Mouse (Mus musculus): Measurements from ENCODE around the gene Fbxo11. TPM values are rescaled to one million over a fixed set of nuclear protein-coding genes. Genes with fewer than 3 reads are reported as not detected.

The Fbxo11 gene
- total and polyA plus RNA-seq, 2 experiments from 2014 or later = 27.7 to 48.5 TPM

DNA sequence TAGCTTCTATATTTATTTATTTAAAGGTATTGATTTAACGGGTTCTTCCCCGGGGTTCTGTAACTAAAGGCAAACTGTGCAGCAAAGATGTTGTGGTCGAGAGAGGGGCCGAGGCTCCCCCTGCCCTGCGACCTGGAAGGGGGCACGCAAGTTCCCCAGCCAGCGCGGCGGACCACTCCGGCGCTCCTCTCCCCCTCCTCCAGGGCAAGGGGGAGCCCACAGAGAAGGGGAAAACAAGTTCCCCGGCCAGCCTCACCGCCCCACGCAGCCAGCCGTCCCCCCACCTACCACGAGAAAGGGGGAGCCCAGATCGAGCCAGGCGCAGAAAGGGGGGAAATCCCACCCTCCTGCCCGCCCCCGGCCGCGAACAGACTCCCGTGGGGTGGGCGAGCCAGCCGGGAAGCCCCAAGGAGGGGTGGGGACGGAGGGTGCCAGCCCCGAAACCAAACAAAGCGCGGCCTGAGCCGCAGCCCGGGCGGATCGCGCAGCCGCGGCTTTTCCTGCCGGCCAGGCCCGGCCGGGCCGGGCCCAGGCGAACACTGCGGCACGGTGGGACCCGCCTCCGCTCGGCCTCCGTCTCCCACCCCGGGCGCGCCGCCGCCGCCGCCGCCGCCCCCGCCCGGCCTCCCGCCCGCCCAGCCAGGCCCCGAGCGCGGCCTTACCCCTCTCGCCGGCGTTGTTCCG is 602 bp downstream of the Fbxo11 start:
- H3K27me3 ChIP-seq (ENCODE audit: insufficient read depth, low read length) = no peaks in the 10 kb centered on the region
- ATAC-seq (ENCODE audit: low FRiP score) (peak; percentile 45), DNase-seq (ENCODE audit: low spot score) (peak; percentile 53)
- H3K9me3 ChIP-seq (ENCODE audit: low read length) = no peaks in the 10 kb centered on the region
- no peak for TF ChIP-seq CTCF (IDR thresholded peaks at IDR 0.05)
- H3K4me2 ChIP-seq (ENCODE audit: low read depth, low read length, poor library complexity, severe bottlenecking) = peak overlapping the region; percentile 60
- H3K4me3 ChIP-seq (ENCODE audit: low read depth, low read length) = peak overlapping the region; percentile 100
- no peaks in the 10 kb centered on the region; the same call in 1 of the 2 replicates for H3K4me1 ChIP-seq (ENCODE audit: insufficient read depth, low read length)
- no peaks in the 10 kb centered on the region for H3K36me3 ChIP-seq (ENCODE audit: insufficient read depth, low read length)
- H3K9ac ChIP-seq (replicated peaks; ENCODE audit: low read length, poor library complexity, severe bottlenecking) = peak overlapping the region; percentile 98
- under 1% methylated on average over 23 of the region's 67 CpGs for WGBS
- H3K27ac ChIP-seq (ENCODE audit: low read depth, low read length) = peak overlapping the region; percentile 100

DNA sequence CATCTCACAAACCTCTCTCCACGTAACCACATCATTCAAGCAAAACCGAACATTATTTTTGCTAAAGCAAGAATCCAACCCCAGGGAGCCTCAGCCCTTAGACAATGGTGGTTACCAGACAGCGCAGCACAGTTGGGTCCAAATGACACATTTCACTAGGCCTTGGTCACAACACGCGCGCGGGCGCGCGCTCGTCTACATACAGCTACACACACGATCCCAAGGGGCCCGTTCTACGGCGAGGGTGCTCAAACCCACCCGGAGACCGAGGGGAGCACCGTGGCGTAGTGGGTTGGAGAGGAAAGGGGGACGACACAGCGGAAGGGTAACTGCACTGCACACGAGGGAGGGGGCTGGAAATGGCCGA is 1.1 kb downstream of the Fbxo11 start:
- ATAC-seq (ENCODE audit: low FRiP score) (peak; percentile 31; the same call in 1 of the 2 replicates), DNase-seq (ENCODE audit: low spot score) (peak; percentile 84)
- Histone ChIP-seq H3K36me3 (ENCODE audit: insufficient read depth, low read length) (no peaks in the 10 kb centered on the region), H3K9ac (replicated peaks; ENCODE audit: low read length, poor library complexity, severe bottlenecking) (peak overlapping the region; percentile 98), H3K9me3 (ENCODE audit: low read length) (no peaks in the 10 kb centered on the region), H3K4me1 (ENCODE audit: insufficient read depth, low read length) (no peaks in the 10 kb centered on the region; the same call in 1 of the 2 replicates), H3K4me3 (ENCODE audit: low read depth, low read length) (peak overlapping the region; percentile 100), H3K27me3 (ENCODE audit: insufficient read depth, low read length) (no peaks in the 10 kb centered on the region), H3K27ac (ENCODE audit: low read depth, low read length) (peak overlapping the region; percentile 100), H3K4me2 (ENCODE audit: low read depth, low read length, poor library complexity, severe bottlenecking) (peak overlapping the region; percentile 60)
- WGBS = under 1% methylated on average over 23 of the region's 23 CpGs
- TF ChIP-seq CTCF (IDR thresholded peaks at IDR 0.05) = no peak

DNA sequence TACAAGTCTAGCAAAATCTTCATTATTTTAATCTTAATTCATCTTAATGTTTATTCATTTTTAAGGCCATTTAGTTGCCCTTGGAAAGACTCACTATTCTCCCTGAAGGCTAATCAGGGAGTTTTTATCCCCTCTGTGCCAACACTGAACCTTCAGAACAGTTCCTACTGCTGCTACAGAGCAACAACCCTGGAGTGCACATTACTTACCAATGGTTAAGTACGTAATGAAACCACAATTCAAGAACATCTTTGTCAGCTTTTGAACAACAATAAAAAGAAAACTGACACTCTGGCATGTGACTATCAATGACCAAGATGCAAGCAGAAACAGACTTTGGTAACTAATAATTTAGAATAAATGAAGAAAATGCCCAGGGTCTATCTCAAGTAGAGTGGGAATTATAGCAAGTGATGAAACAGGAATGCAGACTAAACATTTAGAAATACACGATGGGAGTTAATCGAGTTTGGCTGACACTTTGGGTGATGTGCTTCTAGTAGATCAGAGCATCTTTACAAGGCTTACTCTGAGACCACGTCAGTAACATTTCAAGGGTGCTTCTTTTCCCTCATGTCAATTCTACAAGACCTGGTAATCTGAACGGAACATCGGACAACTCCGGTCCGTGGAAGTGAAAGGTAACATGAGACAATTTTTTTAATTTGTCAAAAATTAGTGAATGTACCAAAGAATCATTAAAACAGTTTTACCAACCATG is 2.1 kb downstream of the Fbxo11 start:
- Histone ChIP-seq H3K9ac (replicated peaks; ENCODE audit: low read length, poor library complexity, severe bottlenecking) (peak overlapping the region; percentile 98), H3K4me3 (ENCODE audit: low read depth, low read length) (peak overlapping the region; percentile 100), H3K4me1 (ENCODE audit: insufficient read depth, low read length) (peaks cover 3% of the 10 kb centered on the region; the same call in 1 of the 2 replicates), H3K9me3 (ENCODE audit: low read length) (no peaks in the 10 kb centered on the region), H3K4me2 (ENCODE audit: low read depth, low read length, poor library complexity, severe bottlenecking) (peak overlapping the region; percentile 60), H3K36me3 (ENCODE audit: insufficient read depth, low read length) (no peaks in the 10 kb centered on the region), H3K27ac (ENCODE audit: low read depth, low read length) (no peak overlapping the region; the same call in 1 of the 2 replicates), H3K27me3 (ENCODE audit: insufficient read depth, low read length) (no peaks in the 10 kb centered on the region)
- no peak for TF ChIP-seq CTCF (IDR thresholded peaks at IDR 0.05)
- DNase-seq (ENCODE audit: low spot score) = no peak
- ATAC-seq (ENCODE audit: low FRiP score) = no peak
- 8% methylated on average over 8 of the region's 8 CpGs for WGBS

DNA sequence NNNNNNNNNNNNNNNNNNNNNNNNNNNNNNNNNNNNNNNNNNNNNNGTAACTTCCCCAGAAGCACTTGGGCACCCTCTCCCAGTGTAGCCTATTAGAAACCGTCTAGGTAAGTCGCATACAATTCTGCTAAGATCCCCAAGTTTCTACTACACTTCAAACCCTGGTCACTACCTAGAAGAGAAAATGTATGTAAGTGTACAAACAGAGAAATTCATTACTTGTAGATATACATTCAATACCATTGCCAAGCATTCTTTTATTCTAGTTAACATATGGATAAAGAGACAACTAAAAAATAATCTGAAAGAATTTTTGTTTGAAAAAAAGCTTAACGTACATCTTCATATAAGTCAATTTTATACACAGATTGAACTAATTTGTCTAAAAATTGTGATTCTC is 3.1 kb downstream of the Fbxo11 start:
- ATAC-seq (ENCODE audit: low FRiP score) (no peak), DNase-seq (ENCODE audit: low spot score) (no peak)
- Histone ChIP-seq H3K4me3 (ENCODE audit: low read depth, low read length) (no peak overlapping the region), H3K9me3 (ENCODE audit: low read length) (no peaks in the 10 kb centered on the region), H3K4me2 (ENCODE audit: low read depth, low read length, poor library complexity, severe bottlenecking) (no peak overlapping the region), H3K36me3 (ENCODE audit: insufficient read depth, low read length) (no peaks in the 10 kb centered on the region), H3K27me3 (ENCODE audit: insufficient read depth, low read length) (no peaks in the 10 kb centered on the region), H3K27ac (ENCODE audit: low read depth, low read length) (no peak overlapping the region), H3K4me1 (ENCODE audit: insufficient read depth, low read length) (peaks cover 3% of the 10 kb centered on the region; the same call in 1 of the 2 replicates), H3K9ac (replicated peaks; ENCODE audit: low read length, poor library complexity, severe bottlenecking) (no peak overlapping the region)
- TF ChIP-seq CTCF (IDR thresholded peaks at IDR 0.05) = no peak
- 64% methylated on average over 3 of the region's 3 CpGs for WGBS

DNA sequence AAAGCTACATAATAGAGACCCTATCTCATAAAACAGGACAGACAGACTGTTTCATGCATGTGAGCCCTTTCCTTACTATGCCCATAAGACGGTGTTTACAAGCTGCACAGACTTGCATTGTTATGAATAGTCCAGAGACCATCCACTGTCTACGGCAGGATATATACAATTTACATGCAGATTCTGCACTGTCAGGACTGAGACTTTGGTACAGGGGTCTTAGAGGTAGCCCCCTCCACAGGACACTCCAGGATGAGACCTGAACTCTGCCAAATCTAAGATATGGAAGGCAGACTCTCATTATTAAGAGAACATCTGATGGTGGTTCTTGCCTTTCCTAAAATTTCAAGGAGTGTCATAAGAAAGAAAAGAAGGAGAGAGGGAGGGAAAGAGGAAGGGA is 6.8 kb downstream of the Fbxo11 start:
- Histone ChIP-seq H3K4me2 (ENCODE audit: low read depth, low read length, poor library complexity, severe bottlenecking) (no peak overlapping the region), H3K9ac (replicated peaks; ENCODE audit: low read length, poor library complexity, severe bottlenecking) (no peak overlapping the region), H3K4me3 (ENCODE audit: low read depth, low read length) (no peak overlapping the region), H3K27me3 (ENCODE audit: insufficient read depth, low read length) (no peaks in the 10 kb centered on the region), H3K36me3 (ENCODE audit: insufficient read depth, low read length) (no peaks in the 10 kb centered on the region), H3K4me1 (ENCODE audit: insufficient read depth, low read length) (peaks cover 3% of the 10 kb centered on the region; the same call in 1 of the 2 replicates), H3K27ac (ENCODE audit: low read depth, low read length) (no peak overlapping the region), H3K9me3 (ENCODE audit: low read length) (no peaks in the 10 kb centered on the region)
- DNase-seq (ENCODE audit: low spot score) (no peak), ATAC-seq (ENCODE audit: low FRiP score) (no peak)
- WGBS = 57% methylated on average over 2 of the region's 2 CpGs
- TF ChIP-seq CTCF (IDR thresholded peaks at IDR 0.05) = no peak

DNA sequence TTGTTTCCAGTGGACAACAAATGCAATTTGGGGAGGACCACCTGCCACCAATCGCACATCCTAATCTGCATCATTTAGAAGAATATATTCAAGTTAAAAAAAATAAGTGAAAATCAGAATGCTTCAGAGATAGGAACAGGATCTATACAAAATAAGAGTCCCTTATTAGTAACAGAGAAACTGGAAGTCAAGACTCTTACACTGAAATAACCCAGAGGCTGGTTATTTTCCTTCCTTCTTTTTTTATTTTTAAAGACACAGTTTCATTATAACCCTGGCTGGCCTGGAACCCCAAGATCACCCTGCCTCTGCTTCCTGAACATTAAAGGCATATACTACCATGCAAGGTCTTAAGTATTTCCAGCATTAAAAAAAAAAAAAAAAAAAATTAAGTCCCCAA is 7.2 kb downstream of the Fbxo11 start:
- H3K4me1 ChIP-seq (ENCODE audit: insufficient read depth, low read length) = peaks cover 3% of the 10 kb centered on the region; the same call in 1 of the 2 replicates
- H3K9ac ChIP-seq (replicated peaks; ENCODE audit: low read length, poor library complexity, severe bottlenecking) = no peak overlapping the region
- H3K36me3 ChIP-seq (ENCODE audit: insufficient read depth, low read length) = no peaks in the 10 kb centered on the region
- H3K4me3 ChIP-seq (ENCODE audit: low read depth, low read length) = no peak overlapping the region
- H3K27me3 ChIP-seq (ENCODE audit: insufficient read depth, low read length) = no peaks in the 10 kb centered on the region
- TF ChIP-seq CTCF (IDR thresholded peaks at IDR 0.05) = no peak
- no peaks in the 10 kb centered on the region for H3K9me3 ChIP-seq (ENCODE audit: low read length)
- H3K4me2 ChIP-seq (ENCODE audit: low read depth, low read length, poor library complexity, severe bottlenecking) = no peak overlapping the region
- ATAC-seq (ENCODE audit: low FRiP score) = no peak
- H3K27ac ChIP-seq (ENCODE audit: low read depth, low read length) = no peak overlapping the region
- peak; percentile 43 for DNase-seq (ENCODE audit: low spot score)
- 89% methylated on average over 1 of the region's 1 CpGs for WGBS
